Mouse (Mus musculus) left cerebral cortex, postnatal 4 days (tissue): ENCODE measurements around the gene Panx3. TPM values are rescaled to one million over a fixed set of nuclear protein-coding genes. Genes with fewer than 3 reads are reported as not detected.

ENCODE experiments used
- DNase-seq: peaks from one replicate; pipeline ENCODE4 v3.0.0-alpha.2; 2022
- intact Hi-C: fragments of 180-260 bp; cut with DNase I; formaldehyde crosslinking; loops from one replicate; pipeline ENCODE4 v1.15.1; 2025
- total RNA-seq, 2 experiments: library from RNA; stranded (reverse); gene quantifications; 2 replicates each; pipeline ENCODE4 v1.2.3; 2021

Gene Panx3
- total RNA-seq, 2 experiments from 2014 or later = not detected

- DNase-seq = peak; percentile 51
- intact Hi-C loops = no loop called here
Measured at GRCm38 (mm10) chr9:37636335-37636734, 32.7 kb downstream of the Panx3 start.

DNA sequence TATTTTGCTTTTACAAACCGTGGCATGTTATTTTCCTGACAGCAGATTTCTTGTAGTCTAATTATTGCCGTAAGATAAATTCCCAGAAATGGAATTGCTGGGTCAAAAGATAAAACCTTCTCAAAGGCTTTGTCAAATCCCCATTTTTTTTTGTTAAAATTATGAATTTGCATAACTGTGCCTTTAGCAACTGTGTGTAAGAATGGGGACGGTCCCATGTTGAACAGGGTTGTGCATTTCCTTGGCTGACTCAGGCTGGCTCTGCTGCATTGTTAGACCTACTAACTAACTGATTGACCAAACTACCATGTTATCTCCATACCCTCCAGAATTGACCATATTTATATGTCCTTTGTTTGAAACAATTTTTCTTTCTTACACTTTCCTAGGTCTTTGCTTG is 34.8 kb downstream of the Panx3 start:
- no peak for DNase-seq
- intact Hi-C loops = no loop called here

- intact Hi-C loops = no loop called here
- no peak for DNase-seq
Measured at GRCm38 (mm10) chr9:37632305-37632704, 36.7 kb downstream of the Panx3 start.

- intact Hi-C loops = no loop called here
- no peak for DNase-seq
Measured at GRCm38 (mm10) chr9:37629941-37630340, 39.1 kb downstream of the Panx3 start.

- intact Hi-C loops = no loop called here
- DNase-seq = no peak
Measured at GRCm38 (mm10) chr9:37628581-37628980, 40.5 kb downstream of the Panx3 start.

DNA sequence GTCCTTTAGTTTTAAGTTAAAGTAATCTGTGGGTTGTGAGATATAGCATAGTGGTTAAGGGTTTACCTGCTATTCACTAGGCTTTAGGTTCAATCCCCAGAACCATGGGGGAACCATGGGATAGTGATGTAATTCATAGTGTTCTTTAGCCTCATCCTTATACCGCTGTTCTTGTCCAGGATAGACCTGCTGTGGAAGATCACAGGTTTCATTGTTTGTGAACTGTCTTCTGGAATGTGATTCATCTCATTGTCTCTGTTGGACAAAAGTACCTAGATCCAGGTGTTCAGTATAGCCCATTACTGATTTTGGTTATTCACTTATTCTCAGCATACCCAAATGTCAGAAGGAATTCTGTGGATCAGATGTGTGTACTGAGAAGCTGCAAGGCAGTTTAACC is 41.8 kb downstream of the Panx3 start:
- intact Hi-C loops = no loop called here
- DNase-seq = no peak

DNA sequence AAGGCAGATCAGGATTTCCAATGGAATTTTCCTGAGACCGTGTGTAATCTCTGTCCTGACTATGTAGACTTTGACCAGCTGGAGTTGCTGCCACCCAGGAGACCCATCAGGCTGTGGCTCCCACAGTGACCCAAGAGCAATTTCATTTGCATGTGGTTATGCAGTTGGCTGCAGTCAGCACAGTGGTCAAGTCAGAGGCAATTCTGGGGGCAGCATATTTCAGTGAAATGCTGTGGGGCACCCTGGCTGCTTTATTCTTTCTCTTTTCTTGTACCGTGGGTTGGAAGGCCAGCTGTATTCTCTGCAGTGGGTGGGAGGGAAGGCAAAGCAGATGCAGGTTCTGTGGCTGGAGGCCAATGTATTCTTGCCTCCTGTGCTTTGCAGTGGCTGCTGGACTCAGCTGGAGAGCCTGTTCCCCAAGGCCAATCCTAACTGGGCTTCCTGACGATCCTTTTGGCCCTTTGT is 42.9 kb downstream of the Panx3 start:
- intact Hi-C loops = no loop called here
- peak; percentile 26 for DNase-seq

- DNase-seq = peak; percentile 42
- intact Hi-C loops = no loop called here
Measured at GRCm38 (mm10) chr9:37625641-37626040, 43.4 kb downstream of the Panx3 start.

GRCm38 (mm10) chr9:37625129-37625528 is 43.9 kb downstream of the Panx3 start:
- DNase-seq = no peak
- intact Hi-C loops = no loop called here

DNA sequence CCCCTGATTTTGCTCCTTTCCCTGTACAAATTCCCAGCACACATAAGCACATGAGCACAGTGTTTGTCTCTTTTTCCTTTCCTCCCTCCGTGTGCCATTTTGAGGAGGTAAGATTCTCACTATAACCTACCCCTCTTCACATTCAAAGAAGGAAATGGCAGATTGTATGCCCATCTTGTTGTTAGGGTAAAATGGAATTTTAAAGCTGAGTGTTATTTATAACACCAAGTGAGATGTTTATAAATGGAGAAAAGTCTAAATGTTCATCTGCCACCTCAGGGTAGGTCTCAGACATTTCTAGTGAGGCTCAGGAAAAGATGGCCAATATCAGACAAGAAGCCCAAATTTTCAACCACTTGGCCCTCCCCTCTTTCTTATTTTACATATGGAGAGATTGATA is 44.5 kb downstream of the Panx3 start:
- DNase-seq = no peak
- intact Hi-C loops = no loop called here

GRCm38 (mm10) chr9:37623981-37624380 is 45.1 kb downstream of the Panx3 start:
- intact Hi-C loops = no loop called here
- DNase-seq = no peak

- no peak for DNase-seq
- intact Hi-C loops = no loop called here
Measured at GRCm38 (mm10) chr9:37621290-37621689, 47.7 kb downstream of the Panx3 start.

- no peak for DNase-seq
- intact Hi-C loops = loop anchor here (2.0 to 10.0 kb wide), 2 partner anchors 62 to 154 kb away; partner anchors contain the start of genes Nrgn and Siae
Measured at GRCm38 (mm10) chr9:37616770-37617169, 52.3 kb downstream of the Panx3 start.

DNA sequence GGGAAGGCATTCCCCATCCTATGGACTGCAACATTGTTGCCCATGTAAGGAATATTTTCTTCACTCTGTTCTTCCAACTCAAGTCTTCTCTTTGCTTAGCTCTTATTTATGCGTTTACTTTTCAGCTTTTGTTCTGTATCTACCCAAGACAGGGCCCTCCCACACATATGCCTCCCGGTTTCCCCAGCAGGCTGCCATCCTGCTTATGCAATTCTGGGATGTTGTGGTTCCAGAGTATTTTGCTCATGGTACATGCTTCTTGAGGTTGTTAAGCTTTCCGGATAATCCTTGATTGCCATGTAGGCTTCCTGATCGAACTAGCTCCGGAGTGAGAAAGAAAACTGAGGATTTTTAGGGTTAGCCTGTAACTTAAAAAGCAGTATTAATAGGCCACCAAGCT is 53.8 kb downstream of the Panx3 start:
- no peak for DNase-seq

GRCm38 (mm10) chr9:37614316-37614715 is 54.7 kb downstream of the Panx3 start:
- intact Hi-C loops = loop anchor here (10.0 kb wide), 1 partner anchor 60 kb away; the partner anchor contains the start of genes Nrgn and Siae
- no peak for DNase-seq

More for the DNA sequence above, 53.8 kb downstream of the Panx3 start:
- intact Hi-C loops = loop anchor here (10.0 kb wide), 1 partner anchor 60 kb away; the partner anchor contains the start of genes Nrgn and Siae

DNA sequence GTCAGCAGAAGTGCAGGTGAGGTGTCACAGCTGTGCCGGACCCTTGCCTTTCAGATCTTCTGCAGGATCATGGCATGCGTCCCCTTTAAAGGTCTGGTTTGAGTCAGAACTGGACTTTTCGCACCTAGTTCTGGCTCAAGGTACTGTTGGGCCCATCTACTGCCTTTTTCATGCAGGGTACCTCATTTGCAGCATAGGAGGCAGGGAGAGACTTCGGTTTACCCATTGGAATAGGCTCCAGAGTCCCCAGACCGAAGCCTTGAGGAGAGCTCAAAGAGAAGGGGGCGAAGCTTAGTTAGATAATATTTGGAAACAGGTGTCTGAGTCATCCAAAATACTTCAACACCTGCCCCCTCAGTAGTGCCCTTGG is 55.1 kb downstream of the Panx3 start:
- DNase-seq = no peak
- intact Hi-C loops = loop anchor here (10.0 kb wide), 1 partner anchor 59 kb away; the partner anchor contains the start of genes Nrgn and Siae

DNA sequence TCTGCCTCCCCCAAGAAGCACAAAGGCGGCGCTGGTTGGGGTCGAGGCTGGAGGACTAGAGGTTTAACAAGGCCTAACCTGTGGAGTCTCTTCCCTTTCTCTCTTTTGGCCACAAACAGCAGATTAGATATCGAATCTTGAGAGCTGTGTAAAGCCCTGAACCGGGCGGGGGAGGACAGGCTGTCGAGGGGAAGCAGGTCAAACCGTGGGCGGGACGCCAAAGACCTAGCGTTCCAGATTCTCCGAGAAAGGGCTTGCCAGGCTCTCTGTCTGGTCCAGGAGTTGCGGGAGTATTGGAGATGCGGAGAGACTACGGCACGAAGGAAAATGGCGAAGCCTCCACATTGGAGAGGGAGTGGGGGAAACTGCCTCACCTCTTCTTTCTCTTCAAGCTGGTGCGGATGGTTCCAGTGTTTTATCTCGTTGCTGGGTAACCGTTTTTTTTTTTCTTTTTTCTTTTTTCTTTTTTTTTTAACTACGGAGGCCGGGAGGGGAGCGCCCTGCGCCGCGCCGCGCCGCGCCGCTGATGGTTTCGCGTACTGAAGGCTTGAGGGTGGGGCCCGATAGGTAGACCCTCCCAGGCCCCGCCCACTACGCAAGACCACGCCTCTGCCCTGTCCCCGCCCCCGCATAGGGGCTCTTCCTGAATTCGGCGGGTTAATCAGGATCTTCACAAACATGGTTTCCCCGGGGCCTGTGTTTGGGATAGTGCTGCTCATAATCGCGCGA is 55.7 kb downstream of the Panx3 start, which contains the start of gene Spa17:
Spa17 (minus strand) TSS at position 541 of the 729 bp plus-strand sequence.
- intact Hi-C loops = loop anchor here (10.0 kb wide), 1 partner anchor 59 kb away; the partner anchor contains the start of genes Nrgn and Siae
- peak; percentile 92 for DNase-seq

Other genes starting within 250 kb of the Panx3 start
- gene Robo3, start 236.0 kb downstream of the Panx3 start, total RNA-seq = 1 to 10 TPM; 6.1 to 6.6 TPM
- gene Msantd2, start 179.9 kb downstream of the Panx3 start, total RNA-seq = 10 to 100 TPM; 45.4 to 56.0 TPM
- 10 to 100 TPM; 30.8 to 30.9 TPM for gene Esam, start 141.2 kb downstream of the Panx3 start, total RNA-seq
- gene Vsig2, start 130.0 kb downstream of the Panx3 start, total RNA-seq = 1 to 10 TPM; 3.4 TPM
- 100 to 1,000 TPM; 616 to 622 TPM for gene Nrgn, start 116.3 kb downstream of the Panx3 start, total RNA-seq
- 10 to 100 TPM; 10.5 to 11.1 TPM for gene Siae, start 113.5 kb downstream of the Panx3 start, total RNA-seq
- 1 to 10 TPM; 1.3 to 1.6 TPM for gene Spa17, start 55.5 kb downstream of the Panx3 start, total RNA-seq
- gene Tbrg1, start 11.9 kb downstream of the Panx3 start, total RNA-seq = 10 to 100 TPM; 57.0 to 60.5 TPM
- gene Olfr160, start 47.0 kb upstream of the Panx3 start, total RNA-seq = not detected
- gene Olfr874, start 75.9 kb upstream of the Panx3 start, total RNA-seq = not detected
- gene Olfr875, start 102.6 kb upstream of the Panx3 start, total RNA-seq = not detected
- not detected for gene Olfr876, start 133.8 kb upstream of the Panx3 start, total RNA-seq
- not detected for gene Olfr877, start 185.0 kb upstream of the Panx3 start, total RNA-seq
- not detected for gene Olfr145, start 227.5 kb upstream of the Panx3 start, total RNA-seq
- gene Olfr878, start 248.6 kb upstream of the Panx3 start, total RNA-seq = not detected